Comparison of ENCODE assay signal across 12 mouse cellular contexts in the genomic region with DNA sequence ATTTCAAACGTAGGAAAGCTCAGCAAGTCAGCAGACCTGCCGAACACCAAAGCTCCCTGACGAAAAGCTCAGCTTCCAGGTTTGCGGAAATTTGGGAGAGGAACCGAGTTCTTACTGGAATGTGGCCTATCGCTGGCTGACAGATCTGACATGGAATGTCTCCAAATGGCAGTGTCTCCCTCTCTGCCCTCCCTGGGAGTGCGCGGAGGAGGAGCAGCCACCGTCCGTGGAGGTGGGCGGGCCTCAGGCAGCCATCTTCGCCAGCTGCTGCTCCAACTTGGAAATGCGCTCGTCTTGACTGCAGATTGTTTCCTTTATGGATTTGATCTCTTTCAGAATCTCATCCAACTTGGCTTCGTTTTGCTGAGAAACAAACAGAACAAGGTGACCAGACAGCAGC. TPM values are rescaled to one million over a fixed set of nuclear protein-coding genes. Genes with fewer than 3 reads are reported as not detected.
DNase-seq lines count a peak whose midpoint lies in the region; ATAC-seq lines count a peak whose summit lies in the region.
"Had no signal": no experiment of that assay in that cellular context is flagged by ENCODE, and none has a peak within 500 bp of the region (broad histone marks: within the 10 kb centered on the region; RNA-seq: fewer than 3 reads in every experiment).

No protein-coding gene starts in this region.

- no peaks in the 10 kb centered on the region for H3K27me3 ChIP-seq in heart, embryonic 11.5 days (ENCODE audit: control insufficient read depth, insufficient read depth, low read length)
- H3K27me3 ChIP-seq in intestine, embryonic 16.5 days (replicated peaks; ENCODE audit: control insufficient read depth, insufficient read depth, low read length), result no peaks in the 10 kb centered on the region
- H3K27me3 ChIP-seq in stomach, embryonic 15.5 days (replicated peaks), result no peaks in the 10 kb centered on the region
- no peaks in the 10 kb centered on the region for H3K27me3 ChIP-seq in midbrain, embryonic 14.5 days (ENCODE audit: control insufficient read depth, insufficient read depth, low read length)
- H3K27me3 ChIP-seq: heart, embryonic 13.5 days; liver, embryonic 12.5 days; midbrain, embryonic 12.5 days had no signal

- no peaks in the 10 kb centered on the region for H3K9me3 ChIP-seq in heart, embryonic 11.5 days (replicated peaks; ENCODE audit: control insufficient read depth, low read length)
- H3K9me3 ChIP-seq in intestine, embryonic 16.5 days (ENCODE audit: control insufficient read depth, low read length), result no peaks in the 10 kb centered on the region
- no peaks in the 10 kb centered on the region for H3K9me3 ChIP-seq in stomach, embryonic 15.5 days
- H3K9me3 ChIP-seq in midbrain, embryonic 14.5 days (ENCODE audit: control insufficient read depth, low read length), result no peaks in the 10 kb centered on the region
- H3K9me3 ChIP-seq: heart, embryonic 13.5 days; liver, embryonic 12.5 days; midbrain, embryonic 12.5 days had no signal

- no peaks in the 10 kb centered on the region for H3K4me1 ChIP-seq in heart, embryonic 11.5 days (ENCODE audit: control insufficient read depth, insufficient read depth, low read length)
- peaks cover 6% of the 10 kb centered on the region; the same call in 1 of the 2 replicates for H3K4me1 ChIP-seq in intestine, embryonic 16.5 days (ENCODE audit: control insufficient read depth, insufficient read depth, low read length)
- peaks cover 12% of the 10 kb centered on the region; the same call in 1 of the 2 replicates for H3K4me1 ChIP-seq in stomach, embryonic 15.5 days
- no peaks in the 10 kb centered on the region for H3K4me1 ChIP-seq in midbrain, embryonic 14.5 days (ENCODE audit: control insufficient read depth, insufficient read depth, low read length)
- H3K4me1 ChIP-seq: midbrain, embryonic 12.5 days had no signal

- no peak overlapping the region for H3K4me2 ChIP-seq in heart, embryonic 11.5 days
- H3K4me2 ChIP-seq in intestine, embryonic 16.5 days (ENCODE audit: low read depth, low read length), result no peak overlapping the region
- no peak overlapping the region for H3K4me2 ChIP-seq in stomach, embryonic 15.5 days
- H3K4me2 ChIP-seq in midbrain, embryonic 14.5 days (ENCODE audit: low read length), result no peak overlapping the region
- H3K4me2 ChIP-seq: heart, embryonic 13.5 days; liver, embryonic 12.5 days; midbrain, embryonic 12.5 days had no signal

- no peak overlapping the region for H3K4me3 ChIP-seq in heart, embryonic 11.5 days (ENCODE audit: low read depth, low read length)
- H3K4me3 ChIP-seq in intestine, embryonic 16.5 days (ENCODE audit: low read length), result no peak overlapping the region
- no peak overlapping the region for H3K4me3 ChIP-seq in stomach, embryonic 15.5 days (replicated peaks)
- H3K4me3 ChIP-seq in midbrain, embryonic 14.5 days (replicated peaks; ENCODE audit: low read depth, low read length), result no peak overlapping the region
- H3K4me3 ChIP-seq: heart, embryonic 13.5 days; liver, embryonic 12.5 days; midbrain, embryonic 12.5 days had no signal

- intact Hi-C loops in heart, postnatal 10 days (cut with DNase I), result loop anchor here (2.0 kb wide), 1 partner anchor 71 kb away; a partner anchor contains a TSS

- WGBS in heart, embryonic 11.5 days (ENCODE audit: insufficient replicate concordance), result 83% methylated on average over 15 of the region's 15 CpGs
- WGBS in intestine, embryonic 16.5 days, result 72% methylated on average over 15 of the region's 15 CpGs
- WGBS in stomach, embryonic 15.5 days, result 61% methylated on average over 15 of the region's 15 CpGs
- WGBS in midbrain, embryonic 14.5 days, result 87% methylated on average over 15 of the region's 15 CpGs

- H3K36me3 ChIP-seq in heart, embryonic 11.5 days (ENCODE audit: control insufficient read depth, insufficient read depth, low read length), result peaks cover 45% of the 10 kb centered on the region
- H3K36me3 ChIP-seq in intestine, embryonic 16.5 days (ENCODE audit: control insufficient read depth, insufficient read depth, low read length), result peaks cover 32% of the 10 kb centered on the region
- H3K36me3 ChIP-seq in stomach, embryonic 15.5 days, result peaks cover 51% of the 10 kb centered on the region
- H3K36me3 ChIP-seq in midbrain, embryonic 14.5 days (ENCODE audit: control insufficient read depth, insufficient read depth, low read length), result peaks cover 77% of the 10 kb centered on the region

- H3K27ac ChIP-seq in heart, embryonic 11.5 days (ENCODE audit: low read depth, low read length), result 0 out of 2 replicates have a peak overlapping the region, but pooled peaks have one; percentile 10
- H3K27ac ChIP-seq in intestine, embryonic 16.5 days (ENCODE audit: low read length), result peak overlapping the region; percentile 40
- peak overlapping the region; percentile 80 for H3K27ac ChIP-seq in stomach, embryonic 15.5 days
- no peak overlapping the region for H3K27ac ChIP-seq in midbrain, embryonic 14.5 days (replicated peaks; ENCODE audit: low read depth, low read length)
- H3K27ac ChIP-seq: heart, embryonic 13.5 days; midbrain, embryonic 12.5 days had no signal

- no peak for ATAC-seq in heart, embryonic 11.5 days (replicated peaks; ENCODE audit: insufficient number of reproducible peaks, low FRiP score, low TSS enrichment)
- no peak for ATAC-seq in intestine, embryonic 16.5 days
- no peak for ATAC-seq in stomach, embryonic 15.5 days (ENCODE audit: insufficient read depth, low FRiP score, low read depth)
- no peak for ATAC-seq in midbrain, embryonic 14.5 days (ENCODE audit: low FRiP score, low TSS enrichment)
- ATAC-seq: liver, embryonic 12.5 days had no signal

- no peak overlapping the region for H3K9ac ChIP-seq in heart, embryonic 11.5 days (ENCODE audit: low read depth, low read length)
- no peak overlapping the region for H3K9ac ChIP-seq in intestine, embryonic 16.5 days (ENCODE audit: low read depth, low read length)
- no peak overlapping the region for H3K9ac ChIP-seq in stomach, embryonic 15.5 days
- no peak overlapping the region for H3K9ac ChIP-seq in midbrain, embryonic 14.5 days (replicated peaks; ENCODE audit: low read length)
- H3K9ac ChIP-seq: heart, embryonic 13.5 days; liver, embryonic 12.5 days; midbrain, embryonic 12.5 days had no signal

- DNase-seq in heart, postnatal 10 days, result no peak
- DNase-seq in right cerebral cortex, adult 18-20 months, result peak; percentile 59
- no peak for DNase-seq in right cerebral cortex, postnatal 4 days
- DNase-seq in midbrain, embryonic 14.5 days, result no peak
- no peak for DNase-seq in kidney, postnatal 10 days

RNA-seq across cellular contexts. Expression of a gene that starts 11.7 kb away (rescaled TPM):
- 0.97 and 1.5 TPM in 2 replicates for polyA plus RNA-seq in heart, embryonic 11.5 days (2014; fragmentation: Nextera tagmentation; extraction: Ambion mirVana)
- total RNA-seq in heart, postnatal 10 days (2021), result 1 to 10 TPM; 2.0 to 2.1 TPM
- polyA plus RNA-seq in intestine, embryonic 16.5 days (2015; fragmentation: Nextera tagmentation; extraction: Ambion mirVana), result 6.8 and 7.5 TPM in 2 replicates
- polyA plus RNA-seq in stomach, embryonic 15.5 days (2015; fragmentation: Nextera tagmentation; extraction: Ambion mirVana), result 5.8 and 7.5 TPM in 2 replicates
- polyA plus RNA-seq in midbrain, embryonic 14.5 days (2014; fragmentation: Nextera tagmentation; extraction: Ambion mirVana), result 1.1 and 2.6 TPM in 2 replicates

RNA-seq across cellular contexts. Expression of a gene that starts 43.8 kb away (rescaled TPM):
- 11.7 and 12.3 TPM in 2 replicates for polyA plus RNA-seq in heart, embryonic 11.5 days (2014; fragmentation: Nextera tagmentation; extraction: Ambion mirVana)
- total RNA-seq in heart, postnatal 10 days (2021), result 10 to 100 TPM; 14.6 to 18.5 TPM
- polyA plus RNA-seq in intestine, embryonic 16.5 days (2015; fragmentation: Nextera tagmentation; extraction: Ambion mirVana), result 56.6 and 63.7 TPM in 2 replicates
- polyA plus RNA-seq in stomach, embryonic 15.5 days (2015; fragmentation: Nextera tagmentation; extraction: Ambion mirVana), result 60.6 and 64.4 TPM in 2 replicates
- 1.00 and 3.2 TPM in 2 replicates for polyA plus RNA-seq in midbrain, embryonic 14.5 days (2014; fragmentation: Nextera tagmentation; extraction: Ambion mirVana)
- polyA plus RNA-seq: inflammation-experienced regulatory T-cells, adult 6 months had no signal
